Mouse (Mus musculus): ENCODE measurements around the gene Flad1. TPM values are rescaled to one million over a fixed set of nuclear protein-coding genes. Genes with fewer than 3 reads are reported as not detected.

Flad1 gene
- polyA plus RNA-seq, 1 experiment, result 47.7 TPM

- no peak for DNase-seq (ENCODE audit: extremely low spot score in 1 of 2, low spot score in 1 of 2)
Observed at GRCm38 (mm10) chr3:89356029-89356428, 55.6 kb downstream of the Flad1 start.

- DNase-seq (ENCODE audit: extremely low spot score in 1 of 2, low spot score in 1 of 2), result no peak
Observed at GRCm38 (mm10) chr3:89355512-89355902, 56.2 kb downstream of the Flad1 start.

- DNase-seq (ENCODE audit: extremely low spot score in 1 of 2, low spot score in 1 of 2), result peak; percentile 73 to 96
Observed at GRCm38 (mm10) chr3:89354816-89355511, 56.7 kb downstream of the Flad1 start.

- no peak for DNase-seq (ENCODE audit: extremely low spot score in 1 of 2, low spot score in 1 of 2)
Observed at GRCm38 (mm10) chr3:89351271-89351670, 60.4 kb downstream of the Flad1 start.

Other genes with a start within 250 kb of the Flad1 start
- 71.1 and 76.2 TPM in 2 replicates for gene Clk2, start 247.1 kb downstream of the Flad1 start, polyA plus RNA-seq (2012; rRNA removed)
- 95.7 and 97.7 TPM in 2 replicates for gene Scamp3, start 234.4 kb downstream of the Flad1 start, polyA plus RNA-seq (2012; rRNA removed)
- gene Fam189b, start 228.7 kb downstream of the Flad1 start, polyA plus RNA-seq (2012; rRNA removed), result 77.0 and 78.8 TPM in 2 replicates
- gene Gba, start 208.9 kb downstream of the Flad1 start, polyA plus RNA-seq (2012; rRNA removed), result 65.4 and 68.7 TPM in 2 replicates
- 51.0 and 57.4 TPM in 2 replicates for gene Thbs3, start 196.7 kb downstream of the Flad1 start, polyA plus RNA-seq (2012; rRNA removed)
- gene Mtx1, start 184.8 kb downstream of the Flad1 start, polyA plus RNA-seq (2012; rRNA removed), result 136 and 142 TPM in 2 replicates
- gene Muc1, start 182.8 kb downstream of the Flad1 start, polyA plus RNA-seq (2012; rRNA removed), result 1.1 and 2.1 TPM in 2 replicates
- 53.0 and 66.4 TPM in 2 replicates for gene Krtcap2, start 165.9 kb downstream of the Flad1 start, polyA plus RNA-seq (2012; rRNA removed)
- gene Trim46, start 165.6 kb downstream of the Flad1 start, polyA plus RNA-seq (2012; rRNA removed), result 96.7 and 99.7 TPM in 2 replicates
- 131 and 188 TPM in 2 replicates for gene Dpm3, start 152.5 kb downstream of the Flad1 start, polyA plus RNA-seq (2012; rRNA removed)
- gene Slc50a1, start 141.3 kb downstream of the Flad1 start, polyA plus RNA-seq (2012; rRNA removed), result 90.0 and 93.9 TPM in 2 replicates
- gene Efna1, start 130.7 kb downstream of the Flad1 start, polyA plus RNA-seq (2012; rRNA removed), result 7.3 and 7.9 TPM in 2 replicates
- gene Efna3, start 88.9 kb downstream of the Flad1 start, polyA plus RNA-seq (2012; rRNA removed), result 68.0 and 78.5 TPM in 2 replicates
- gene Efna4, start 73.8 kb downstream of the Flad1 start, polyA plus RNA-seq (2012; rRNA removed), result 0.76 and 1.2 TPM in 2 replicates
- 148 and 157 TPM in 2 replicates for gene Adam15, start 61.9 kb downstream of the Flad1 start, polyA plus RNA-seq (2012; rRNA removed)
- 0.68 and 0.86 TPM in 2 replicates for gene Dcst2, start 49.9 kb downstream of the Flad1 start, polyA plus RNA-seq (2012; rRNA removed)
- gene Dcst1, start 46.6 kb downstream of the Flad1 start, polyA plus RNA-seq (2012; rRNA removed), result 0.08 TPM in 2 replicates
- gene Zbtb7b, start 17.1 kb downstream of the Flad1 start, polyA plus RNA-seq (2012; rRNA removed), result 15.2 and 15.3 TPM in 2 replicates
- gene Lenep, start 9.1 kb downstream of the Flad1 start, polyA plus RNA-seq (2012; rRNA removed), result 5.1 and 6.3 TPM in 2 replicates
- gene Cks1b, start 6.5 kb upstream of the Flad1 start, polyA plus RNA-seq (2012; rRNA removed), result 7.1 TPM in 2 replicates
- gene Shc1, start 6.6 kb upstream of the Flad1 start, polyA plus RNA-seq (2012; rRNA removed), result 18.2 and 18.6 TPM in 2 replicates
- 42.5 and 51.0 TPM in 2 replicates for gene Pygo2, start 18.3 kb upstream of the Flad1 start, polyA plus RNA-seq (2012; rRNA removed)
- 34.8 and 38.9 TPM in 2 replicates for gene Pbxip1, start 24.8 kb upstream of the Flad1 start, polyA plus RNA-seq (2012; rRNA removed)
- 69.0 and 76.7 TPM in 2 replicates for gene Pmvk, start 42.7 kb upstream of the Flad1 start, polyA plus RNA-seq (2012; rRNA removed)
- gene Kcnn3, start 108.3 kb upstream of the Flad1 start, polyA plus RNA-seq (2012; rRNA removed), result 11.4 and 15.8 TPM in 2 replicates

All from frontal cortex, adult 2 months (tissue).